Mouse (Mus musculus) myocyte (in vitro differentiated cells): ENCODE measurements at regions not wholly inside any gene's neighbourhood (a gene's known extent, or its start where the extent isn't known, plus 50 kb on each side); places are given as distances from the start of the nearest gene placed in this dataset.

Experiments
- CEBPB ChIP-seq: IDR thresholded peaks from 2 replicates; pipeline ENCODE4 v1.6.1; 2011; ENCODE audit warnings: mild to moderate bottlenecking, moderate library complexity; ENCODE audit not compliant: poor library complexity, insufficient read depth, severe bottlenecking
- E2F4 ChIP-seq: IDR thresholded peaks from one replicate; pipeline ENCODE4 v1.6.1; 2011; ENCODE audit warnings: mild to moderate bottlenecking, control low read depth, moderate library complexity; ENCODE audit not compliant: insufficient read depth
- MAX ChIP-seq: IDR thresholded peaks from one replicate; pipeline ENCODE4 v1.6.1; 2011; ENCODE audit warnings: low read depth, mild to moderate bottlenecking, control low read depth
- MYOD1 ChIP-seq, 3 experiments: IDR thresholded peaks; one replicate each; pipeline ENCODE4 v1.6.1; 2011; ENCODE audit warnings: control low read depth in 2 of 3, low read depth in 2 of 3, mild to moderate bottlenecking in 2 of 3, moderate library complexity in 1 of 3; ENCODE audit not compliant: insufficient read length in 2 of 3, control insufficient read depth in 1 of 3
- MYOG ChIP-seq, 3 experiments: IDR thresholded peaks; one replicate each; pipeline ENCODE4 v1.6.1; 2011; ENCODE audit warnings: control low read depth in 2 of 3, low read depth in 2 of 3, mild to moderate bottlenecking in 2 of 3; ENCODE audit not compliant: insufficient read length in 2 of 3, control insufficient read depth in 1 of 3, insufficient read depth in 1 of 3
- POLR2A ChIP-seq: IDR thresholded peaks from one replicate; pipeline ENCODE4 v1.6.1; 2011; ENCODE audit warnings: low read depth, mild to moderate bottlenecking, control low read depth, moderate library complexity; ENCODE audit not compliant: insufficient read length
- POLR2AphosphoS2 ChIP-seq: IDR thresholded peaks from one replicate; pipeline ENCODE4 v1.6.1; 2011; ENCODE audit warnings: low read depth, control low read depth; ENCODE audit not compliant: insufficient read length
- USF1 ChIP-seq: IDR thresholded peaks from one replicate; pipeline ENCODE4 v1.6.1; 2011; ENCODE audit warnings: low read depth, mild to moderate bottlenecking, control low read depth, moderate library complexity

- TF ChIP-seq POLR2A: no peak
- no peak for TF ChIP-seq MYOG (IDR thresholded peaks at IDR 0.05; ENCODE audit: control insufficient read depth in 1 of 3, insufficient read depth in 1 of 3, insufficient read length in 2 of 3, low read depth in 2 of 3)
- no peak for TF ChIP-seq CEBPB
- TF ChIP-seq MAX: no peak
- TF ChIP-seq E2F4: no peak
- no peak for TF ChIP-seq USF1
- TF ChIP-seq POLR2AphosphoS2: no peak
- TF ChIP-seq MYOD1 (IDR thresholded peaks at IDR 0.05; ENCODE audit: control insufficient read depth in 1 of 3, insufficient read length in 2 of 3, low read depth in 2 of 3): no peak
These were observed 249.1 kb downstream of the Lmx1a start for GRCm38 (mm10) chr1:167938176-167938575.
